Mouse (Mus musculus) ES-Bruce4 (cell line): Measurements from ENCODE around the gene Gm9803.

Experiments
- CTCF ChIP-seq: IDR thresholded peaks from one replicate; pipeline ENCODE4 v1.8.1; 2011; ENCODE audit warnings: low read depth, low read length
- EP300 ChIP-seq: IDR thresholded peaks from 2 replicates; pipeline ENCODE4 v1.6.1; 2011; ENCODE audit warnings: low read depth, low read length; ENCODE audit not compliant: insufficient read depth
- POLR2A ChIP-seq: IDR thresholded peaks from one replicate; pipeline ENCODE4 v1.8.1; 2011; ENCODE audit warnings: low read length; ENCODE audit not compliant: insufficient read depth

- TF ChIP-seq CTCF (no peak), POLR2A (no peak), EP300 (no peak)
These were observed 46.4 kb upstream of the Gm9803 start for GRCm38 (mm10) chr10:43477459-43477858.
